Mouse (Mus musculus) neural tube, embryonic 13.5 days (tissue): ENCODE measurements at regions not wholly inside any gene's neighbourhood (a gene's known extent, or its start where the extent isn't known, plus 50 kb on each side); places are given as distances from the start of the nearest gene placed in this dataset.

Experiments used
- ATAC-seq: fragments of 200-750 bp; cut with Nextera tagmentation; 2 replicates; pipeline ENCODE4 v1.8.0; 2017; ENCODE audit warnings: low read depth, mild to moderate bottlenecking, moderate TSS enrichment, moderate library complexity
- H3K27ac ChIP-seq: fragments of 300-500 bp; sonication (generic); replicated peaks from 2 replicates; pipeline ENCODE4 v1.5.1; 2015; ENCODE audit warnings: moderate library complexity, mild to moderate bottlenecking, inconsistent platforms
- H3K27me3 ChIP-seq: fragments of 300-500 bp; sonication (generic); 2 replicates; pipeline ENCODE4 v1.6.1; 2015; ENCODE audit warnings: mild to moderate bottlenecking, inconsistent platforms
- H3K36me3 ChIP-seq: fragments of 300-500 bp; sonication (generic); 2 replicates; pipeline ENCODE4 v1.6.1; 2015; ENCODE audit warnings: mild to moderate bottlenecking, inconsistent platforms
- H3K4me1 ChIP-seq: fragments of 300-500 bp; sonication (generic); replicated peaks from 2 replicates; pipeline ENCODE4 v1.6.1; 2015; ENCODE audit warnings: inconsistent platforms
- H3K4me2 ChIP-seq: fragments of 300-500 bp; sonication (generic); 2 replicates; pipeline ENCODE4 v1.6.1; 2015; ENCODE audit warnings: inconsistent platforms, mild to moderate bottlenecking, moderate library complexity
- H3K4me3 ChIP-seq: fragments of 300-500 bp; sonication (generic); 2 replicates; pipeline ENCODE4 v1.5.1; 2015; ENCODE audit warnings: mild to moderate bottlenecking, inconsistent platforms
- H3K9ac ChIP-seq: fragments of 300-500 bp; sonication (generic); 2 replicates; pipeline ENCODE4 v1.6.1; 2015; ENCODE audit warnings: moderate library complexity, mild to moderate bottlenecking, inconsistent platforms
- H3K9me3 ChIP-seq: fragments of 300-500 bp; sonication (generic); 2 replicates; pipeline ENCODE4 v1.6.1; 2016; ENCODE audit warnings: inconsistent platforms
- WGBS: fragments of 180-500 bp; shearing (Covaris S2); methylation state at CpG from one replicate; pipeline ENCODE4 v1.1.7; 2015; 5-methylcytosine and 5-hydroxymethylcytosine counted together

- no peak overlapping the region for H3K27ac ChIP-seq
- H3K4me2 ChIP-seq = no peak overlapping the region
- no peaks in the 10 kb centered on the region for H3K36me3 ChIP-seq
- peaks cover 15% of the 10 kb centered on the region for H3K4me1 ChIP-seq
- H3K27me3 ChIP-seq = no peaks in the 10 kb centered on the region
- H3K9me3 ChIP-seq = no peaks in the 10 kb centered on the region
- H3K4me3 ChIP-seq = no peak overlapping the region
- ATAC-seq = no peak
- WGBS = 92% methylated on average over 3 of the region's 3 CpGs
- no peak overlapping the region for H3K9ac ChIP-seq
Measured at GRCm38 (mm10) chr10:95054869-95055268, 110.2 kb upstream of the Plxnc1 start.

GRCm38 (mm10) chr10:95048790-95049189, 104.2 kb upstream of the Plxnc1 start:
- Histone ChIP-seq H3K9ac (no peak overlapping the region), H3K4me3 (no peak overlapping the region), H3K27me3 (no peaks in the 10 kb centered on the region), H3K4me2 (no peak overlapping the region), H3K9me3 (no peaks in the 10 kb centered on the region), H3K4me1 (peaks cover 14% of the 10 kb centered on the region), H3K36me3 (no peaks in the 10 kb centered on the region), H3K27ac (no peak overlapping the region)
- 91% methylated on average over 5 of the region's 5 CpGs for WGBS
- ATAC-seq = no peak

- no peaks in the 10 kb centered on the region for H3K27me3 ChIP-seq
- H3K4me2 ChIP-seq = no peak overlapping the region
- no peaks in the 10 kb centered on the region for H3K9me3 ChIP-seq
- H3K36me3 ChIP-seq = no peaks in the 10 kb centered on the region
- peaks cover 39% of the 10 kb centered on the region for H3K4me1 ChIP-seq
- WGBS = 27% methylated on average over 7 of the region's 7 CpGs
- no peak overlapping the region for H3K4me3 ChIP-seq
- H3K9ac ChIP-seq = no peak overlapping the region
- ATAC-seq = no peak
- H3K27ac ChIP-seq = no peak overlapping the region
Measured at GRCm38 (mm10) chr10:95043978-95044377, 99.3 kb upstream of the Plxnc1 start.

- 61% methylated on average over 6 of the region's 6 CpGs for WGBS
- Histone ChIP-seq H3K36me3 (no peaks in the 10 kb centered on the region), H3K4me3 (no peak overlapping the region), H3K4me1 (peaks cover 45% of the 10 kb centered on the region), H3K27ac (peak overlapping the region; percentile 62), H3K27me3 (no peaks in the 10 kb centered on the region), H3K9me3 (no peaks in the 10 kb centered on the region), H3K9ac (no peak overlapping the region), H3K4me2 (no peak overlapping the region)
- peak; percentile 46 for ATAC-seq
Measured at GRCm38 (mm10) chr10:95040258-95040895, 95.7 kb upstream of the Plxnc1 start.

GRCm38 (mm10) chr10:95036043-95036697, 91.5 kb upstream of the Plxnc1 start:
- Histone ChIP-seq H3K4me2 (no peak overlapping the region), H3K27me3 (no peaks in the 10 kb centered on the region), H3K4me3 (no peak overlapping the region), H3K4me1 (peaks cover 33% of the 10 kb centered on the region), H3K9me3 (no peaks in the 10 kb centered on the region), H3K27ac (no peak overlapping the region), H3K9ac (no peak overlapping the region), H3K36me3 (no peaks in the 10 kb centered on the region)
- ATAC-seq = no peak
- WGBS = 72% methylated on average over 4 of the region's 4 CpGs

- Histone ChIP-seq H3K4me2 (no peak overlapping the region), H3K27ac (no peak overlapping the region), H3K4me1 (peaks cover 25% of the 10 kb centered on the region), H3K4me3 (no peak overlapping the region), H3K36me3 (no peaks in the 10 kb centered on the region), H3K9me3 (no peaks in the 10 kb centered on the region), H3K27me3 (no peaks in the 10 kb centered on the region), H3K9ac (no peak overlapping the region)
- 46% methylated on average over 3 of the region's 3 CpGs for whole genome bisulfite sequencing
- no peak for ATAC-seq
Measured at GRCm38 (mm10) chr10:95035371-95035770, 90.7 kb upstream of the Plxnc1 start.

GRCm38 (mm10) chr10:95034566-95034965, 89.9 kb upstream of the Plxnc1 start:
- Histone ChIP-seq H3K4me2 (no peak overlapping the region), H3K9me3 (no peaks in the 10 kb centered on the region), H3K36me3 (no peaks in the 10 kb centered on the region), H3K27ac (no peak overlapping the region), H3K4me1 (peaks cover 17% of the 10 kb centered on the region), H3K4me3 (no peak overlapping the region), H3K9ac (no peak overlapping the region), H3K27me3 (no peaks in the 10 kb centered on the region)
- WGBS = 84% methylated on average over 5 of the region's 5 CpGs
- no peak for ATAC-seq

GRCm38 (mm10) chr10:95032760-95033716, 88.4 kb upstream of the Plxnc1 start:
- WGBS = 59% methylated on average over 14 of the region's 14 CpGs
- ATAC-seq = peak; percentile 76

GRCm38 (mm10) chr10:95031371-95031770, 86.7 kb upstream of the Plxnc1 start:
- no peak overlapping the region for H3K9ac ChIP-seq
- ATAC-seq = no peak
- no peak overlapping the region for H3K27ac ChIP-seq
- 94% methylated on average over 2 of the region's 2 CpGs for WGBS
- H3K36me3 ChIP-seq = no peaks in the 10 kb centered on the region
- H3K4me2 ChIP-seq = no peak overlapping the region
- no peak overlapping the region for H3K4me3 ChIP-seq
- no peaks in the 10 kb centered on the region for H3K9me3 ChIP-seq
- H3K27me3 ChIP-seq = no peaks in the 10 kb centered on the region
- H3K4me1 ChIP-seq = peaks cover 18% of the 10 kb centered on the region

More at GRCm38 (mm10) chr10:95032760-95033716, 88.4 kb upstream of the Plxnc1 start:
- Histone ChIP-seq H3K36me3 (no peaks in the 10 kb centered on the region), H3K9ac (no peak overlapping the region), H3K4me2 (no peak overlapping the region), H3K27me3 (no peaks in the 10 kb centered on the region), H3K4me1 (peaks cover 16% of the 10 kb centered on the region), H3K9me3 (no peaks in the 10 kb centered on the region), H3K27ac (no peak overlapping the region), H3K4me3 (no peak overlapping the region)

- Histone ChIP-seq H3K9ac (no peak overlapping the region), H3K4me3 (no peak overlapping the region), H3K27ac (no peak overlapping the region), H3K27me3 (no peaks in the 10 kb centered on the region), H3K9me3 (no peaks in the 10 kb centered on the region), H3K4me1 (peaks cover 20% of the 10 kb centered on the region), H3K36me3 (no peaks in the 10 kb centered on the region), H3K4me2 (no peak overlapping the region)
- ATAC-seq = no peak
- WGBS = 75% methylated on average over 5 of the region's 5 CpGs
Measured at GRCm38 (mm10) chr10:95030801-95031200, 86.2 kb upstream of the Plxnc1 start.

GRCm38 (mm10) chr10:95029554-95029953, 84.9 kb upstream of the Plxnc1 start:
- no peaks in the 10 kb centered on the region for H3K9me3 ChIP-seq
- no peak overlapping the region for H3K4me3 ChIP-seq
- H3K9ac ChIP-seq = no peak overlapping the region
- 81% methylated on average over 3 of the region's 3 CpGs for WGBS
- no peak overlapping the region for H3K4me2 ChIP-seq
- no peaks in the 10 kb centered on the region for H3K27me3 ChIP-seq
- no peaks in the 10 kb centered on the region for H3K36me3 ChIP-seq
- H3K4me1 ChIP-seq = peaks cover 22% of the 10 kb centered on the region
- ATAC-seq = no peak
- H3K27ac ChIP-seq = no peak overlapping the region
